Mouse (Mus musculus): ENCODE measurements at regions not wholly inside any gene's neighbourhood (a gene's known extent, or its start where the extent isn't known, plus 50 kb on each side); places are given as distances from the start of the nearest gene placed in this dataset.

GRCm38 (mm10) chr15:72322127-72322526 is 1512.2 kb upstream of the Gm6569 start:
- DNase-seq: no peak

GRCm38 (mm10) chr15:72323158-72323557 is 1511.2 kb upstream of the Gm6569 start:
- DNase-seq: no peak

GRCm38 (mm10) chr15:72331262-72331661 is 1503.1 kb upstream of the Gm6569 start:
- no peak for DNase-seq

- no peak for DNase-seq
These were observed 1499.9 kb upstream of the Gm6569 start for GRCm38 (mm10) chr15:72334497-72334896.

GRCm38 (mm10) chr15:72339629-72340028 is 1494.7 kb upstream of the Gm6569 start:
- no peak for DNase-seq

- DNase-seq: no peak
These were observed 1492.4 kb upstream of the Gm6569 start for GRCm38 (mm10) chr15:72341991-72342390.

- no peak for DNase-seq
These were observed 1491.9 kb upstream of the Gm6569 start for GRCm38 (mm10) chr15:72342504-72342903.

GRCm38 (mm10) chr15:72343794-72344193 is 1490.6 kb upstream of the Gm6569 start:
- DNase-seq: no peak

GRCm38 (mm10) chr15:72353371-72353770 is 1481.0 kb upstream of the Gm6569 start:
- DNase-seq: no peak

GRCm38 (mm10) chr15:72355626-72356025 is 1478.7 kb upstream of the Gm6569 start:
- no peak for DNase-seq

GRCm38 (mm10) chr15:72359636-72360035 is 1474.7 kb upstream of the Gm6569 start:
- peak; percentile 33 for DNase-seq

- DNase-seq: peak; percentile 72
These were observed 1474.3 kb upstream of the Gm6569 start for GRCm38 (mm10) chr15:72360049-72360448.

- peak; percentile 100 for DNase-seq
These were observed 1473.8 kb upstream of the Gm6569 start for GRCm38 (mm10) chr15:72360463-72361030.

- DNase-seq: no peak
These were observed 1461.3 kb upstream of the Gm6569 start for GRCm38 (mm10) chr15:72373041-72373440.

GRCm38 (mm10) chr15:72377201-72377600 is 1457.2 kb upstream of the Gm6569 start:
- DNase-seq: no peak

- DNase-seq: no peak
These were observed 1455.1 kb upstream of the Gm6569 start for GRCm38 (mm10) chr15:72379291-72379690.

- DNase-seq: no peak
These were observed 1453.2 kb upstream of the Gm6569 start for GRCm38 (mm10) chr15:72381164-72381563.

- DNase-seq: no peak
These were observed 1452.6 kb upstream of the Gm6569 start for GRCm38 (mm10) chr15:72381744-72382143.

GRCm38 (mm10) chr15:72382521-72382920 is 1451.8 kb upstream of the Gm6569 start:
- DNase-seq: no peak

GRCm38 (mm10) chr15:72383062-72383461 is 1451.3 kb upstream of the Gm6569 start:
- no peak for DNase-seq

- DNase-seq: no peak
These were observed 1450.9 kb upstream of the Gm6569 start for GRCm38 (mm10) chr15:72383470-72383869.

- peak; percentile 11 for DNase-seq
These were observed 1441.1 kb upstream of the Gm6569 start for GRCm38 (mm10) chr15:72393226-72393625.

GRCm38 (mm10) chr15:72411956-72412355 is 1422.4 kb upstream of the Gm6569 start:
- no peak for DNase-seq
